Mouse (Mus musculus): Measurements from ENCODE around the gene Rnf151. TPM values are rescaled to one million over a fixed set of nuclear protein-coding genes. Genes with fewer than 3 reads are reported as not detected.

Gene Rnf151
- 0.10 TPM in 1 of 2 replicates, not detected in the other for polyA plus RNA-seq (2012; rRNA removed)

DNA sequence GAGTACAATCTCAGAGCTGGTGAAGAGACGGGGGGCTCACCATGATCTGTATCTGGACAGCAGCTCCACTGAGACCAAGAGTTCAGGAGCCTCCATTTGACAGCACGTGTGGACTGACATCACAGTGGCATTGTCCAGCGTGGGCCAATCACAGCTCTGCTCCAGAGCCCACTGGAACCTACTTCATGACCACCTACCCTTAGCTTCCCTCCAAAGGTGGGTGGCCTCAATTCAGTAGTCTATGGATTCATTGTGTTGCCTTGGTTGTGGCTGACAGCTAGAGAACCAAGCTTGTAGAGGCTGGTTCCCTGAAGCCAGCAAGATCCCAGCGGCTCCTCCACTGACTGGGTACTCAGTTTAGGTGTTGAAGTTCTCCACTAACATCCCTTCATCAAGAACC lies at the start of gene Rnf151, which contains the start of gene Rps2:
Rnf151 (minus strand) TSS at position 121 of the 400 bp plus-strand sequence.
Rps2 (plus strand) TSS at position 174 of the 400 bp plus-strand sequence.

GRCm38 (mm10) chr17:24752415-24753394 lies 34.8 kb upstream of the Rnf151 start, which contains the start of gene Hs3st6:
Hs3st6 (plus strand) TSS chr17:24752988.

GRCm38 (mm10) chr17:24736330-24737051 lies 18.6 kb upstream of the Rnf151 start, which contains the start of gene Msrb1:
Msrb1 (plus strand) TSS chr17:24736642.

DNA sequence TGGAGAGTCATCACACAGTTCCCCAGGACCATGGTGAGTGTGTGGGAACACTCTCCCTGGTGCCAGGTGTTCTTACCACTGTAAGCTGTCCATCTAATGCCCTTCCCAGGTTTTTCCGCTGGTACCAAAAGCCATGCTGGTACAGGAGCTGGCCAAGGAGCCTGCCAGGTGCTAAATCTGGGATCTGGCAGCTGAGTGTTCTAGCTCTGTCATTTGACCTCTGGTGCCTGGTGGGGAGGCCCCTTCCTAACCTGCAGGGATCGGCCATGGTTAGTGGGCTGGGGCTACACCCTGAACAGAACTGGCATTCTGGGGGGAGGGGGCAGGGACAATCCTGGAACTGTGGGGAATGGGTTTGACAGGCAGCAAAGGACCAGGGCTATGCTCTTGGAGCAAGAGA lies 9.8 kb upstream of the Rnf151 start, which contains the start of gene Rpl3l:
Rpl3l (plus strand) TSS at position 203 of the 400 bp plus-strand sequence.

DNA sequence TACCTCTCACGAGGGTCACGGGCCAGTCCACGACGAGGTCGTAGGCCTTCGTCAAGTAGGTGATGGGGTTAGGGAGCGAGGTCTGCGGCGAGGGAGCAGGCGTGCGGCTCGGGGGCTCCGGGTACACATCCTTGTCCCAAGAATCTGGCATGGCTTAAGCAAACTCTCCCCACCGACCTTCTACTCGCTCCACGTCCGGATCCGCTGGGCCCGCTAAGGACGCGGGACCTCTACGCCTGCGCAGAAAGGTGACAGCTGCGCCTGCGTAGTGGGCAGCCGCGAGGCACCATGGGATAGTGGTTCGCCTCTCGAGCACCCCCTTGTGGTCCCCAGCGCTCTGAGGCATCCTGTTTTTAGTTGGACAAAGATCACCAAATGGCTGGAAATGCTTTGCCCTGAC lies 6.3 kb upstream of the Rnf151 start, which contains the start of gene Ndufb10:
Ndufb10 (minus strand) TSS at position 295 of the 400 bp plus-strand sequence.

GRCm38 (mm10) chr17:24706982-24707800 lies 10.7 kb downstream of the Rnf151 start, which contains the start of gene Tbl3:
Tbl3 (minus strand) TSS chr17:24707660.

GRCm38 (mm10) chr17:24696011-24696697 lies 21.7 kb downstream of the Rnf151 start, which contains the start of the genes Gfer and Noxo1:
Gfer (minus strand) TSS chr17:24696156.
Noxo1 (plus strand) TSS chr17:24696234.

GRCm38 (mm10) chr17:24689251-24690081 lies 28.4 kb downstream of the Rnf151 start, which contains the start of gene Syngr3:
Syngr3 (minus strand) TSS chr17:24689955.

GRCm38 (mm10) chr17:24669545-24670245 lies 48.2 kb downstream of the Rnf151 start, which contains the start of gene Zfp598:
Zfp598 (plus strand) TSS chr17:24669687.

Other genes with a start within 250 kb of the Rnf151 start
- 17.6 and 21.6 TPM in 2 replicates for gene E4f1, start 247.8 kb downstream of the Rnf151 start, polyA plus RNA-seq (2012; rRNA removed)
- gene Pgp, start 247.7 kb downstream of the Rnf151 start, polyA plus RNA-seq (2012; rRNA removed): 21.3 and 23.2 TPM in 2 replicates
- gene Bricd5, start 244.2 kb downstream of the Rnf151 start, polyA plus RNA-seq (2012; rRNA removed): 0.14 and 0.23 TPM in 2 replicates
- gene Mlst8, start 239.0 kb downstream of the Rnf151 start, polyA plus RNA-seq (2012; rRNA removed): 10.8 TPM in 2 replicates
- 0.07 and 0.08 TPM in 2 replicates for gene Caskin1, start 229.5 kb downstream of the Rnf151 start, polyA plus RNA-seq (2012; rRNA removed)
- 48.2 and 52.1 TPM in 2 replicates for gene Traf7, start 190.1 kb downstream of the Rnf151 start, polyA plus RNA-seq (2012; rRNA removed)
- 0.24 and 0.30 TPM in 2 replicates for gene Rab26, start 183.9 kb downstream of the Rnf151 start, polyA plus RNA-seq (2012; rRNA removed)
- gene Pkd1, start 168.2 kb downstream of the Rnf151 start, polyA plus RNA-seq (2012; rRNA removed): 3.8 and 5.0 TPM in 2 replicates
- gene Tsc2, start 85.4 kb downstream of the Rnf151 start, polyA plus RNA-seq (2012; rRNA removed): 17.8 and 20.1 TPM in 2 replicates
- 5.8 and 6.5 TPM in 2 replicates for gene Nthl1, start 85.4 kb downstream of the Rnf151 start, polyA plus RNA-seq (2012; rRNA removed)
- 10.7 and 11.8 TPM in 2 replicates for gene Slc9a3r2, start 67.7 kb downstream of the Rnf151 start, polyA plus RNA-seq (2012; rRNA removed)
- gene Npw, start 59.6 kb downstream of the Rnf151 start, polyA plus RNA-seq (2012; rRNA removed): 0.07 and 0.16 TPM in 2 replicates
- gene Zfp598, start 48.4 kb downstream of the Rnf151 start, polyA plus RNA-seq (2012; rRNA removed): 21.7 and 27.6 TPM in 2 replicates
- gene Syngr3, start 28.1 kb downstream of the Rnf151 start, polyA plus RNA-seq (2012; rRNA removed): 0.12 and 0.14 TPM in 2 replicates
- gene Gfer, start 21.9 kb downstream of the Rnf151 start, polyA plus RNA-seq (2012; rRNA removed): 18.4 and 20.5 TPM in 2 replicates
- 1.1 and 1.2 TPM in 2 replicates for gene Noxo1, start 21.8 kb downstream of the Rnf151 start, polyA plus RNA-seq (2012; rRNA removed)
- 17.9 and 18.1 TPM in 2 replicates for gene Tbl3, start 10.4 kb downstream of the Rnf151 start, polyA plus RNA-seq (2012; rRNA removed)
- 1,642 and 1,684 TPM in 2 replicates for gene Rps2, start 53 bp upstream of the Rnf151 start, polyA plus RNA-seq (2012; rRNA removed)
- gene Ndufb10, start 6.4 kb upstream of the Rnf151 start, polyA plus RNA-seq (2012; rRNA removed): 215 and 225 TPM in 2 replicates
- gene Rpl3l, start 9.8 kb upstream of the Rnf151 start, polyA plus RNA-seq (2012; rRNA removed): 0.11 and 0.13 TPM in 2 replicates
- 91.0 and 112 TPM in 2 replicates for gene Msrb1, start 18.6 kb upstream of the Rnf151 start, polyA plus RNA-seq (2012; rRNA removed)
- 0.84 and 0.96 TPM in 2 replicates for gene Hs3st6, start 34.9 kb upstream of the Rnf151 start, polyA plus RNA-seq (2012; rRNA removed)
- 0.49 and 0.74 TPM in 2 replicates for gene Meiob, start 86.2 kb upstream of the Rnf151 start, polyA plus RNA-seq (2012; rRNA removed)
- gene Hagh, start 122.1 kb upstream of the Rnf151 start, polyA plus RNA-seq (2012; rRNA removed): 160 and 200 TPM in 2 replicates
- 43.4 and 44.7 TPM in 2 replicates for gene Fahd1, start 132.3 kb upstream of the Rnf151 start, polyA plus RNA-seq (2012; rRNA removed)
- gene Igfals, start 147.9 kb upstream of the Rnf151 start, polyA plus RNA-seq (2012; rRNA removed): 12.4 and 15.1 TPM in 2 replicates
- gene Nubp2, start 168.3 kb upstream of the Rnf151 start, polyA plus RNA-seq (2012; rRNA removed): 15.4 and 17.7 TPM in 2 replicates
- 26.4 and 28.2 TPM in 2 replicates for gene Spsb3, start 168.6 kb upstream of the Rnf151 start, polyA plus RNA-seq (2012; rRNA removed)
- gene Eme2, start 177.0 kb upstream of the Rnf151 start, polyA plus RNA-seq (2012; rRNA removed): 11.2 and 11.3 TPM in 2 replicates
- gene Mrps34, start 177.1 kb upstream of the Rnf151 start, polyA plus RNA-seq (2012; rRNA removed): 52.2 and 58.3 TPM in 2 replicates
- gene Nme3, start 178.4 kb upstream of the Rnf151 start, polyA plus RNA-seq (2012; rRNA removed): 32.3 and 35.5 TPM in 2 replicates
- gene Mapk8ip3, start 218.9 kb upstream of the Rnf151 start, polyA plus RNA-seq (2012; rRNA removed): 23.9 and 32.5 TPM in 2 replicates
- 17.3 and 17.8 TPM in 2 replicates for gene Jpt2, start 242.6 kb upstream of the Rnf151 start, polyA plus RNA-seq (2012; rRNA removed)